Mouse (Mus musculus) heart, embryonic 11.5 days (tissue): ENCODE results near the gene Abcb8. TPM values are rescaled to one million over a fixed set of nuclear protein-coding genes. Genes with fewer than 3 reads are reported as not detected.

Experiments
- ATAC-seq: fragments of 200-750 bp; cut with Nextera tagmentation; replicated peaks from 2 replicates; pipeline ENCODE4 v1.8.0; 2017; ENCODE audit warnings: moderate library complexity; ENCODE audit not compliant: insufficient number of reproducible peaks, low FRiP score, low TSS enrichment
- H3K27ac ChIP-seq: fragments of 300-500 bp; sonication (generic); 2 replicates; pipeline ENCODE4 v1.5.1; 2014; ENCODE audit warnings: mild to moderate bottlenecking, low read depth, low read length
- H3K27me3 ChIP-seq: fragments of 300-500 bp; sonication (generic); 2 replicates; pipeline ENCODE4 v1.6.1; 2014; ENCODE audit warnings: mild to moderate bottlenecking, low read length, mixed read lengths; ENCODE audit not compliant: control insufficient read depth, insufficient read depth
- H3K36me3 ChIP-seq: fragments of 300-500 bp; sonication (generic); 2 replicates; pipeline ENCODE4 v1.6.1; 2014; ENCODE audit warnings: mild to moderate bottlenecking, low read length, moderate library complexity, mixed read lengths; ENCODE audit not compliant: control insufficient read depth, insufficient read depth
- H3K4me1 ChIP-seq: fragments of 300-500 bp; sonication (generic); 2 replicates; pipeline ENCODE4 v1.6.1; 2014; ENCODE audit warnings: low read length; ENCODE audit not compliant: control insufficient read depth, insufficient read depth
- H3K4me2 ChIP-seq: fragments of 300-500 bp; sonication (generic); 2 replicates; pipeline ENCODE4 v1.6.1; 2014; ENCODE audit warnings: mild to moderate bottlenecking, moderate library complexity
- H3K4me3 ChIP-seq: fragments of 300-500 bp; sonication (generic); 2 replicates; pipeline ENCODE4 v1.5.1; 2014; ENCODE audit warnings: low read depth, low read length
- H3K9ac ChIP-seq: fragments of 300-500 bp; sonication (generic); 2 replicates; pipeline ENCODE4 v1.6.1; 2014; ENCODE audit warnings: mild to moderate bottlenecking, low read depth, low read length, moderate library complexity
- H3K9me3 ChIP-seq: fragments of 300-500 bp; sonication (generic); replicated peaks from 2 replicates; pipeline ENCODE4 v1.6.1; 2016; ENCODE audit warnings: low read length; ENCODE audit not compliant: control insufficient read depth
- WGBS: fragments of 180-500 bp; shearing (Covaris S2); extraction: QIAGEN DNeasy Blood & Tissue Kit; methylation state at CpG from one replicate; pipeline ENCODE4 v1.1.7; 2014; ENCODE audit not compliant: insufficient replicate concordance; 5-methylcytosine and 5-hydroxymethylcytosine counted together
- polyA plus RNA-seq: library from polyadenylated mRNA; unstranded; fragments of >200 nt; fragmentation: Nextera tagmentation; extraction: Ambion mirVana; gene quantifications from 2 replicates; pipeline ENCODE4 v1.2.1, GENCODE M21; 2014

The Abcb8 gene
- 44.6 and 53.1 TPM in 2 replicates for polyA plus RNA-seq

- Histone ChIP-seq H3K9me3 (no peaks in the 10 kb centered on the region), H3K36me3 (no peaks in the 10 kb centered on the region), H3K4me3 (peak within 1 kb of the TSS; percentile 70), H3K4me2 (peak within 1 kb of the TSS; percentile 61), H3K4me1 (peaks cover 8% of the 10 kb centered on the region), H3K27me3 (no peaks in the 10 kb centered on the region), H3K9ac (peak within 1 kb of the TSS; percentile 77), H3K27ac (peak within 1 kb of the TSS; percentile 85)
- no peak for ATAC-seq
- 19% methylated on average over 7 of the region's 7 CpGs for WGBS
Observed at GRCm38 (mm10) chr5:24393392-24393997, at the start of gene Abcb8. Abcb8 (plus strand) TSS chr5:24393663.

- peak overlapping the region; percentile 7; the same call in 1 of the 2 replicates for H3K4me2 ChIP-seq
- H3K4me3 ChIP-seq = no peak overlapping the region
- peak overlapping the region; percentile 6 for H3K9ac ChIP-seq
Observed at GRCm38 (mm10) chr5:24343977-24344436, 49.5 kb upstream of the Abcb8 start.

GRCm38 (mm10) chr5:24344477-24345051 lies 48.9 kb upstream of the Abcb8 start:
- H3K4me1 ChIP-seq = peaks cover 78% of the 10 kb centered on the region
- H3K4me3 ChIP-seq = no peak overlapping the region
- H3K4me2 ChIP-seq = peak overlapping the region; percentile 7
- 17% methylated on average over 12 of the region's 12 CpGs for WGBS
- peak overlapping the region; percentile 6 for H3K9ac ChIP-seq
- peaks cover 2% of the 10 kb centered on the region; the same call in 1 of the 2 replicates for H3K36me3 ChIP-seq
- no peaks in the 10 kb centered on the region for H3K9me3 ChIP-seq
- H3K27ac ChIP-seq = peak overlapping the region; percentile 57
- no peaks in the 10 kb centered on the region; the same call in 1 of the 2 replicates for H3K27me3 ChIP-seq
- ATAC-seq = peak; percentile 9; the same call in 1 of the 2 replicates

More at GRCm38 (mm10) chr5:24343977-24344436, 49.5 kb upstream of the Abcb8 start:
- H3K27me3 ChIP-seq = no peaks in the 10 kb centered on the region
- H3K9me3 ChIP-seq = no peaks in the 10 kb centered on the region
- H3K27ac ChIP-seq = peak overlapping the region; percentile 57
- ATAC-seq = no peak
- 16% methylated on average over 2 of the region's 2 CpGs for WGBS
- peaks cover 78% of the 10 kb centered on the region for H3K4me1 ChIP-seq
- peaks cover 2% of the 10 kb centered on the region; the same call in 1 of the 2 replicates for H3K36me3 ChIP-seq

GRCm38 (mm10) chr5:24346313-24346712 lies 47.1 kb upstream of the Abcb8 start:
- Histone ChIP-seq H3K4me2 (no peak overlapping the region), H3K4me3 (no peak overlapping the region), H3K4me1 (peaks cover 74% of the 10 kb centered on the region), H3K27ac (no peak overlapping the region), H3K9me3 (no peaks in the 10 kb centered on the region), H3K27me3 (peaks cover 7% of the 10 kb centered on the region), H3K9ac (no peak overlapping the region), H3K36me3 (no peaks in the 10 kb centered on the region)
- no peak for ATAC-seq
- 66% methylated on average over 7 of the region's 7 CpGs for WGBS

GRCm38 (mm10) chr5:24347186-24347875 lies 46.1 kb upstream of the Abcb8 start:
- Histone ChIP-seq H3K4me1 (peaks cover 70% of the 10 kb centered on the region), H3K27ac (no peak overlapping the region), H3K4me3 (no peak overlapping the region), H3K9me3 (no peaks in the 10 kb centered on the region), H3K36me3 (no peaks in the 10 kb centered on the region), H3K4me2 (peak overlapping the region; percentile 92), H3K9ac (no peak overlapping the region; the same call in 1 of the 2 replicates), H3K27me3 (peaks cover 7% of the 10 kb centered on the region)
- ATAC-seq = no peak
- 50% methylated on average over 7 of the region's 7 CpGs for WGBS

DNA sequence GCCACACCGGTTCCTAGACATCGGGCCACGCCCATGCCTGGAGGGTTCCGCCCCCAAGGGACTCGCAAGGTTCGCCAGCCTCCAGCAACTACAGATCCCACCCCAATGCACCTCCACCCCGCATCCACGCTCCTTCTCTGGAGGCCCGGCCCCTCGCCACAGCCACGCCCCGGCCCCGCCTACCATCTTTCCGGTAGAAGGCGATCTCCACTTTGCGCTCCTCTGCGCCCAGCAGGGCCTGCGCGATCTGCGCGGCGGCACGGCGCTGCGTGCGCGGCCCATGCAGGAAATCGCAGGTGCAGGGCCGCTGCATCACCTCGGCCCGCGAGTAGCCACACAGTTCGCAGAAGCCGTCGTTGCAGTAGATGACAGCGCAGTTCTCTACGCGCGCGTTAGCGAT lies 45.3 kb upstream of the Abcb8 start:
- Histone ChIP-seq H3K4me1 (peaks cover 68% of the 10 kb centered on the region), H3K9ac (peak overlapping the region; percentile 94; the same call in 1 of the 2 replicates), H3K27me3 (peaks cover 7% of the 10 kb centered on the region), H3K4me3 (peak overlapping the region; percentile 82), H3K4me2 (peak overlapping the region; percentile 92), H3K27ac (0 out of 2 replicates have a peak overlapping the region, but pooled peaks have one; percentile 98), H3K9me3 (no peaks in the 10 kb centered on the region), H3K36me3 (no peaks in the 10 kb centered on the region)
- no peak for ATAC-seq
- under 1% methylated on average over 38 of the region's 41 CpGs for WGBS

DNA sequence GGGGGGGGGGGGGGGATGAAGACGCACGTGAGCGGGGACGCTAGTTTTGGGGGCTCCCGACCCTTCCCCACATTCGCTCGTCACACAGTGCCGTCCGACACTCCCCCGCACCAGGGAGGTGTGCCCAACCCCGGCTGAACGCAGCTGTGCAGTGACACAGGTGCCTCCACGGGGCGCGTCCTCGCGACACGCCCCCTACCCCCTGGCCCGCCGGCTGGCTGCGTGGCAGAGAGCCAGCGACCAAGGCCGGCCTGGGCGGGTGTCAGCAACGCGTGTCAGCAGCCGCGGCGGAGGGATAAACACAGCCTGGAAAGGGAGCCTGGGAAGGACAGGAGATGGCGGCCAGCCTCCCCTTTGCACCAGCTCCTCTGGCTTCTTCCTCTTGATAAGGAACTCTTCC lies 44.9 kb upstream of the Abcb8 start:
- ATAC-seq = peak; percentile 13; the same call in 1 of the 2 replicates
- Histone ChIP-seq H3K9me3 (no peaks in the 10 kb centered on the region), H3K4me1 (peaks cover 66% of the 10 kb centered on the region), H3K4me2 (peak overlapping the region; percentile 92), H3K27me3 (peaks cover 7% of the 10 kb centered on the region), H3K4me3 (peak overlapping the region; percentile 82), H3K36me3 (no peaks in the 10 kb centered on the region), H3K27ac (peak overlapping the region; percentile 98), H3K9ac (peak overlapping the region; percentile 94)
- under 1% methylated on average over 29 of the region's 30 CpGs for WGBS

GRCm38 (mm10) chr5:24350073-24350472 lies 43.4 kb upstream of the Abcb8 start:
- ATAC-seq = no peak
- Histone ChIP-seq H3K4me1 (peaks cover 63% of the 10 kb centered on the region), H3K4me2 (peak overlapping the region; percentile 92), H3K27me3 (peaks cover 7% of the 10 kb centered on the region), H3K4me3 (peak overlapping the region; percentile 82), H3K27ac (peak overlapping the region; percentile 98), H3K36me3 (no peaks in the 10 kb centered on the region), H3K9ac (peak overlapping the region; percentile 94), H3K9me3 (no peaks in the 10 kb centered on the region)
- WGBS = 22% methylated on average over 3 of the region's 3 CpGs
